Mouse (Mus musculus): ENCODE data around the gene AC170998.1.

- TF ChIP-seq EP300 (IDR thresholded peaks at IDR 0.05; ENCODE audit: low read depth): no peak
- no peak for TF ChIP-seq CTCF (IDR thresholded peaks at IDR 0.05; ENCODE audit: low read depth)
These were observed 9.9 kb upstream of the AC170998.1 start for GRCm38 (mm10) chr17:28715832-28716548.
